Mouse (Mus musculus): ENCODE results near the gene Dusp5. TPM values are rescaled to one million over a fixed set of nuclear protein-coding genes. Genes with fewer than 3 reads are reported as not detected.
"Not testable (repeated sequence)": the region's sequence is repeated elsewhere in the genome, so short reads cannot be mapped to it uniquely, and the experiment has no call there.

Dusp5 gene
- polyA plus RNA-seq, 1 experiment from 2014 or later: 14.1 TPM

- ATAC-seq (ENCODE audit: low FRiP score, low TSS enrichment) (no peak), DNase-seq (ENCODE audit: low spot score) (no peak)
- no peak overlapping the region for H3K27ac ChIP-seq (replicated peaks)
- no peak overlapping the region for H3K9ac ChIP-seq (ENCODE audit: low read length)
- WGBS: 92% methylated on average over 8 of the region's 8 CpGs
- H3K27me3 ChIP-seq (ENCODE audit: control insufficient read depth, insufficient read depth, low read length): no peaks in the 10 kb centered on the region
- no peaks in the 10 kb centered on the region for H3K4me1 ChIP-seq (replicated peaks; ENCODE audit: control insufficient read depth, insufficient read depth)
- H3K36me3 ChIP-seq (ENCODE audit: control insufficient read depth, insufficient read depth, low read length): no peaks in the 10 kb centered on the region
- no peak overlapping the region for H3K4me3 ChIP-seq (ENCODE audit: low read depth, low read length)
- H3K4me2 ChIP-seq (replicated peaks; ENCODE audit: low read depth): no peak overlapping the region
- TF ChIP-seq CTCF (IDR thresholded peaks at IDR 0.05; ENCODE audit: low read depth) (no peak), EP300 (optimal IDR thresholded peaks at IDR 0.05) (no peak)
- H3K9me3 ChIP-seq (ENCODE audit: control insufficient read depth, low read length): no peaks in the 10 kb centered on the region
These were observed 29.9 kb upstream of the Dusp5 start for GRCm38 (mm10) chr19:53499049-53499448.

- Histone ChIP-seq H3K4me1 (replicated peaks; ENCODE audit: control insufficient read depth, insufficient read depth) (no peaks in the 10 kb centered on the region), H3K36me3 (ENCODE audit: control insufficient read depth, insufficient read depth, low read length) (no peaks in the 10 kb centered on the region), H3K27me3 (ENCODE audit: control insufficient read depth, insufficient read depth, low read length) (no peaks in the 10 kb centered on the region), H3K9me3 (ENCODE audit: control insufficient read depth, low read length) (no peaks in the 10 kb centered on the region), H3K4me2 (replicated peaks; ENCODE audit: low read depth) (no peak overlapping the region), H3K4me3 (ENCODE audit: low read depth, low read length) (no peak overlapping the region), H3K27ac (replicated peaks) (no peak overlapping the region), H3K9ac (ENCODE audit: low read length) (no peak overlapping the region)
- TF ChIP-seq EP300 (optimal IDR thresholded peaks at IDR 0.05) (no peak), CTCF (IDR thresholded peaks at IDR 0.05; ENCODE audit: low read depth) (no peak)
- DNase-seq (ENCODE audit: low spot score) (peak; percentile 26), ATAC-seq (ENCODE audit: low FRiP score, low TSS enrichment) (0 out of 2 replicates have a peak, but pooled peaks have one; percentile 25)
- WGBS: 80% methylated on average over 4 of the region's 4 CpGs
These were observed 29.4 kb upstream of the Dusp5 start for GRCm38 (mm10) chr19:53499451-53499940.

DNA sequence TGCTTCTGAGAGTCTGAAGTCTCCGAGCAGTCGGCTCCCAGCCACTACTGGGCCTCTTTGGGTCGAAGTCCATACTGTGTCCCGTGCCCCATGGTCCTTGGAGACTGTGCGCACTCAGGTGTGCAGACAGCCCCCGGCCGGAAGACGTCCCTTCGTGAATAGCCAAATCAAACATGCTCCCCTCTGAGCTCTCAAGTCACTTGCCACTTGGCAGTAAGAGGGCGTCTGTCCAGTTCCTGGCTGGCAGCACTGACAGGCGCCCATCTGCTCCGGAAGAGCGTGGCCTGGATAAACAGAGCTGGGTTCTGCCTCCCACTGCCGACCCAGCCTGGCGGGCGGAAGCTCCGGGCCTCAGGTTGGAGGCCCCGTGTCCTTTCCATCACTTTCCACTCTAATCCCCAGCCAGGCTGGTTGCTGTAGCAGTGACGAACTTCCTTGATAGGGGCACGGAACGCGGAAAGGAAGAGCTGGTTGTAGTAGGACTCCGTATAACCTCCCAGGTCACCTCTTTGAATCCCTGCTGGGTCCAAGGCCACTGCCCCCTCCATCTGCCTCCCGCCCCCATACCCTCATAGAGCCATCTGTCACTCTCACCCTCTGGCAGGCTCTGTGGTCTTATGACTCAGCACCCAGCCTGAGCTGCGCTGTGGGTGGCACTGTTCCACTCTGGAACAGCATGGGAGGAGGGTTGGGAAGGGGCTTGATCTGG, 28.5 kb upstream of the Dusp5 start:
- Histone ChIP-seq H3K9me3 (ENCODE audit: control insufficient read depth, low read length) (no peaks in the 10 kb centered on the region), H3K4me3 (ENCODE audit: low read depth, low read length) (no peak overlapping the region), H3K27me3 (ENCODE audit: control insufficient read depth, insufficient read depth, low read length) (no peaks in the 10 kb centered on the region), H3K27ac (replicated peaks) (0 out of 2 replicates have a peak overlapping the region, but pooled peaks have one; percentile 35), H3K36me3 (ENCODE audit: control insufficient read depth, insufficient read depth, low read length) (no peaks in the 10 kb centered on the region), H3K4me2 (replicated peaks; ENCODE audit: low read depth) (no peak overlapping the region), H3K4me1 (replicated peaks; ENCODE audit: control insufficient read depth, insufficient read depth) (no peaks in the 10 kb centered on the region), H3K9ac (ENCODE audit: low read length) (no peak overlapping the region)
- peak; percentile 23; the same call in 1 of the 2 replicates for TF ChIP-seq CTCF (IDR thresholded peaks at IDR 0.05; ENCODE audit: low read depth)
- no peak for TF ChIP-seq EP300 (optimal IDR thresholded peaks at IDR 0.05)
- DNase-seq (ENCODE audit: low spot score): peak; percentile 77
- WGBS: 60% methylated on average over 25 of the region's 25 CpGs
- ATAC-seq (ENCODE audit: low FRiP score, low TSS enrichment): peak; percentile 89

DNA sequence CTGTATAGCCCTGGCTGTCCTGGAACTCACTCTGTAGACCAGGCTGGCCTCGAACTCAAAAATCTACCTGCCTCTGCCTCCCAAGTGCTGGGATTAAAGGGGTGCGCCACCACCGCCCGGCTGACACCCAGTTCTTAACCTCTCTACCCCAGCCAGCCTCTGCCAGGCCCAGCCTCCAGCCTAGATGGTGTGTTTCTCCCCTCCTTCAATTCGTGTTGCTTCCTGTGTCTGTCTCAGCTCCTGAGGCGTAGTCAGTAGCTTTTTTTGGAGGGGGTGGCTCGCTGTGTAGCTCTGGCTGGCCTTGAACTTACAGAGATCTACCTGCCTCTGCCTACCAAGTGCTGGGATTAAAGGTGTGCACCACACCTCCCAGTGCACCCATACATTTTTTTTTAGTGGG, 27.7 kb upstream of the Dusp5 start:
- H3K27me3 ChIP-seq (ENCODE audit: control insufficient read depth, insufficient read depth, low read length); H3K9ac ChIP-seq (ENCODE audit: low read length); DNase-seq (ENCODE audit: low spot score); H3K4me3 ChIP-seq (ENCODE audit: low read depth, low read length); H3K27ac ChIP-seq (replicated peaks); ATAC-seq (ENCODE audit: low FRiP score, low TSS enrichment); H3K36me3 ChIP-seq (ENCODE audit: control insufficient read depth, insufficient read depth, low read length); H3K4me1 ChIP-seq (replicated peaks; ENCODE audit: control insufficient read depth, insufficient read depth); H3K4me2 ChIP-seq (replicated peaks; ENCODE audit: low read depth); H3K9me3 ChIP-seq (ENCODE audit: control insufficient read depth, low read length): not testable (repeated sequence)
- 91% methylated on average over 7 of the region's 7 CpGs for WGBS

GRCm38 (mm10) chr19:53501765-53502164, 27.1 kb upstream of the Dusp5 start:
- H3K4me3 ChIP-seq (ENCODE audit: low read depth, low read length): no peak overlapping the region
- H3K27me3 ChIP-seq (ENCODE audit: control insufficient read depth, insufficient read depth, low read length): no peaks in the 10 kb centered on the region
- H3K9ac ChIP-seq (ENCODE audit: low read length): no peak overlapping the region
- no peak overlapping the region for H3K4me2 ChIP-seq (replicated peaks; ENCODE audit: low read depth)
- WGBS: 82% methylated on average over 2 of the region's 2 CpGs
- no peaks in the 10 kb centered on the region for H3K4me1 ChIP-seq (replicated peaks; ENCODE audit: control insufficient read depth, insufficient read depth)
- no peaks in the 10 kb centered on the region for H3K9me3 ChIP-seq (ENCODE audit: control insufficient read depth, low read length)
- no peak overlapping the region for H3K27ac ChIP-seq (replicated peaks)
- DNase-seq (ENCODE audit: low spot score): no peak
- ATAC-seq (ENCODE audit: low FRiP score, low TSS enrichment): no peak
- H3K36me3 ChIP-seq (ENCODE audit: control insufficient read depth, insufficient read depth, low read length): no peaks in the 10 kb centered on the region
- TF ChIP-seq EP300 (optimal IDR thresholded peaks at IDR 0.05) (no peak), CTCF (IDR thresholded peaks at IDR 0.05; ENCODE audit: low read depth) (no peak)

GRCm38 (mm10) chr19:53502891-53503371, 26.0 kb upstream of the Dusp5 start:
- H3K27me3 ChIP-seq (ENCODE audit: control insufficient read depth, insufficient read depth, low read length): no peaks in the 10 kb centered on the region
- DNase-seq (ENCODE audit: low spot score) (no peak), ATAC-seq (ENCODE audit: low FRiP score, low TSS enrichment) (no peak)
- no peaks in the 10 kb centered on the region for H3K4me1 ChIP-seq (replicated peaks; ENCODE audit: control insufficient read depth, insufficient read depth)
- H3K9me3 ChIP-seq (ENCODE audit: control insufficient read depth, low read length): no peaks in the 10 kb centered on the region
- no peak overlapping the region for H3K9ac ChIP-seq (ENCODE audit: low read length)
- no peaks in the 10 kb centered on the region for H3K36me3 ChIP-seq (ENCODE audit: control insufficient read depth, insufficient read depth, low read length)
- 58% methylated on average over 9 of the region's 9 CpGs for WGBS
- H3K27ac ChIP-seq (replicated peaks): no peak overlapping the region
- no peak overlapping the region for H3K4me2 ChIP-seq (replicated peaks; ENCODE audit: low read depth)
- H3K4me3 ChIP-seq (ENCODE audit: low read depth, low read length): no peak overlapping the region
- no peak for TF ChIP-seq CTCF (IDR thresholded peaks at IDR 0.05; ENCODE audit: low read depth)
- no peak for TF ChIP-seq EP300 (optimal IDR thresholded peaks at IDR 0.05)
